Mouse (Mus musculus) Muller cell, postnatal 12 days (primary cell): ENCODE data around the gene Gm12169.
"Not testable (repeated sequence)": the region's sequence is repeated elsewhere in the genome, so short reads cannot be mapped to it uniquely, and the experiment has no call there.

Experiments used
- DNase-seq: peaks from one replicate; pipeline ENCODE4 v3.0.0-alpha.2; 2015; ENCODE audit errors: inconsistent ontology term

The Gm12169 gene

GRCm38 (mm10) chr11:46523912-46524311 lies at the start of gene Gm12169:
Gm12169 (plus strand) TSS chr11:46524212.
- no peak for DNase-seq

- DNase-seq, result no peak
Observed at GRCm38 (mm10) chr11:46474220-46474619, 49.8 kb upstream of the Gm12169 start.

GRCm38 (mm10) chr11:46479311-46479710 lies 44.7 kb upstream of the Gm12169 start:
- DNase-seq, result no peak

- DNase-seq, result no peak
Observed at GRCm38 (mm10) chr11:46480517-46480916, 43.5 kb upstream of the Gm12169 start.

GRCm38 (mm10) chr11:46488231-46488630 lies 35.8 kb upstream of the Gm12169 start:
- peak; percentile 6 for DNase-seq

GRCm38 (mm10) chr11:46488650-46489049 lies 35.4 kb upstream of the Gm12169 start:
- DNase-seq, result no peak

GRCm38 (mm10) chr11:46507146-46507545 lies 16.9 kb upstream of the Gm12169 start:
- no peak for DNase-seq

GRCm38 (mm10) chr11:46509900-46510299 lies 14.1 kb upstream of the Gm12169 start:
- no peak for DNase-seq

- DNase-seq, result not testable (repeated sequence)
Observed at GRCm38 (mm10) chr11:46521341-46521740, 2.7 kb upstream of the Gm12169 start.

GRCm38 (mm10) chr11:46522719-46523118 lies 1.3 kb upstream of the Gm12169 start:
- no peak for DNase-seq

- no peak for DNase-seq
Observed at GRCm38 (mm10) chr11:46530149-46530548, 6.1 kb downstream of the Gm12169 start.

- no peak for DNase-seq
Observed at GRCm38 (mm10) chr11:46536978-46537377, 13.0 kb downstream of the Gm12169 start.

- DNase-seq, result no peak
Observed at GRCm38 (mm10) chr11:46543530-46543929, 19.5 kb downstream of the Gm12169 start.

- DNase-seq, result no peak
Observed at GRCm38 (mm10) chr11:46549721-46550120, 25.7 kb downstream of the Gm12169 start.

GRCm38 (mm10) chr11:46552741-46553140 lies 28.7 kb downstream of the Gm12169 start:
- no peak for DNase-seq

- DNase-seq, result no peak
Observed at GRCm38 (mm10) chr11:46561096-46561495, 37.1 kb downstream of the Gm12169 start.

- no peak for DNase-seq
Observed at GRCm38 (mm10) chr11:46564671-46565070, 40.7 kb downstream of the Gm12169 start.

- DNase-seq, result no peak
Observed at GRCm38 (mm10) chr11:46565967-46566366, 42.0 kb downstream of the Gm12169 start.

- DNase-seq, result no peak
Observed at GRCm38 (mm10) chr11:46569107-46569506, 45.1 kb downstream of the Gm12169 start.

GRCm38 (mm10) chr11:46571327-46571726 lies 47.3 kb downstream of the Gm12169 start, which contains the start of gene BC053393:
BC053393 (plus strand) TSS chr11:46571536.
- DNase-seq, result no peak

- no peak for DNase-seq
Observed at GRCm38 (mm10) chr11:46578771-46579281, 54.8 kb downstream of the Gm12169 start.

GRCm38 (mm10) chr11:46580428-46580827 lies 56.4 kb downstream of the Gm12169 start:
- DNase-seq, result no peak

GRCm38 (mm10) chr11:46582741-46583140 lies 58.7 kb downstream of the Gm12169 start:
- DNase-seq, result no peak
